Mouse (Mus musculus): ENCODE data around the gene Pak1ip1.

DNA sequence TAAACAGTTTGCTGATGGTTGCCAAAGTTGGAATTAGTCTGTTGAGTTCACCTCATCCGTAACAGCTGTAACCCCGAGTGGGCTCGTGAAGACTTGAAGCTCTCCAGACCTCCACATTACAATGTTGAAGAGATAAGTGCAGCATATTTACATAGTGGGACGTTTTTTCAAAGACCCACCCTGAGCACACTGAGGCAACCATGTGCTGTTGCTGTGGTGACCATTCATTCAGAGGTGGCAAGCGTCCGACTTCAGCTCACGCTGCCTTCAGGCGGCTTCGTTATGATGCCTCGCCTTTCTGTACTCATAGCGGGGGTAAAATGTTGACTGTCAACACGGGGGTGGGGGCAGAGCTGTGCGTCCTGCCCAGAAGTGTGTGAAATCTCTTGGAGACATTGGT lies 21.3 kb downstream of the Pak1ip1 start:
- TF ChIP-seq CTCF (conservative IDR thresholded peaks at IDR 0.05; ENCODE audit: insufficient read depth, insufficient read length, low read depth, low read length): no peak
- TF ChIP-seq POLR2A (IDR thresholded peaks at IDR 0.05; ENCODE audit: low read depth, low read length): no peak

All from kidney, adult 2 months (tissue).